Comparison of ENCODE assay signal across 9 mouse cellular contexts in genomic region chr15:25715218-25715995, GRCm38 (mm10).
DNase-seq lines count a peak whose midpoint lies in the region; ATAC-seq and TF ChIP-seq lines count a peak whose summit lies in the region.
"Had no signal": no experiment of that assay in that cellular context is flagged by ENCODE, and none has a peak within 500 bp of the region (broad histone marks: within the 10 kb centered on the region; RNA-seq: fewer than 3 reads in every experiment).

No protein-coding gene starts in this region.

- TF ChIP-seq CTCF in liver, adult 2 months (IDR thresholded peaks at IDR 0.05; ENCODE audit: low read depth, low read length) = no peak
- no peak for TF ChIP-seq CTCF in small intestine, adult 2 months (IDR thresholded peaks at IDR 0.05; ENCODE audit: extremely low read depth, insufficient read length, insufficient replicate concordance, low read depth, low read length)

- no peaks in the 10 kb centered on the region for H3K9me3 ChIP-seq in hindbrain, embryonic 13.5 days
- H3K9me3 ChIP-seq in liver, embryonic 11.5 days (ENCODE audit: control insufficient read depth, low read length) = no peaks in the 10 kb centered on the region
- H3K9me3 ChIP-seq in heart, embryonic 10.5 days = no peaks in the 10 kb centered on the region

- H3K27ac ChIP-seq in liver, adult 2 months (replicated peaks; ENCODE audit: insufficient read depth, low read depth, low read length) = peak overlapping the region; percentile 46
- H3K27ac ChIP-seq in hindbrain, embryonic 13.5 days = no peak overlapping the region
- no peak overlapping the region for H3K27ac ChIP-seq in liver, embryonic 11.5 days (ENCODE audit: low read depth, low read length)
- H3K27ac ChIP-seq in small intestine, adult 2 months (ENCODE audit: insufficient read depth, low read depth, low read length) = 0 out of 2 replicates have a peak overlapping the region, but pooled peaks have one; percentile 30
- H3K27ac ChIP-seq in heart, embryonic 10.5 days = no peak overlapping the region

- H3K4me3 ChIP-seq in liver, adult 2 months (ENCODE audit: insufficient read depth, low read depth, low read length) = no peak overlapping the region
- H3K4me3 ChIP-seq in hindbrain, embryonic 13.5 days = no peak overlapping the region
- H3K4me3 ChIP-seq in liver, embryonic 11.5 days (ENCODE audit: low read depth, low read length) = no peak overlapping the region
- H3K4me3 ChIP-seq in small intestine, adult 2 months (ENCODE audit: low read depth, low read length) = no peak overlapping the region
- no peak overlapping the region for H3K4me3 ChIP-seq in heart, embryonic 10.5 days

- 0 out of 2 replicates have a peak overlapping the region, but pooled peaks have one; percentile 21 for H3K4me2 ChIP-seq in hindbrain, embryonic 13.5 days
- H3K4me2 ChIP-seq in liver, embryonic 11.5 days = no peak overlapping the region

- H3K36me3 ChIP-seq in liver, adult 2 months (ENCODE audit: control insufficient read depth, insufficient read depth, low read length) = no peaks in the 10 kb centered on the region
- H3K36me3 ChIP-seq in hindbrain, embryonic 13.5 days = no peaks in the 10 kb centered on the region
- no peaks in the 10 kb centered on the region for H3K36me3 ChIP-seq in liver, embryonic 11.5 days (ENCODE audit: control insufficient read depth, insufficient read depth, low read length)
- peaks cover 5% of the 10 kb centered on the region for H3K36me3 ChIP-seq in small intestine, adult 2 months (ENCODE audit: control insufficient read depth, insufficient read depth, low read length)
- no peaks in the 10 kb centered on the region for H3K36me3 ChIP-seq in heart, embryonic 10.5 days

- H3K79me2 ChIP-seq in liver, adult 2 months (ENCODE audit: control insufficient read depth, insufficient read depth, low read length) = peaks cover 9% of the 10 kb centered on the region; the same call in 1 of the 2 replicates

- H3K9ac ChIP-seq in liver, adult 2 months (ENCODE audit: low read depth, low read length) = no peak overlapping the region
- no peak overlapping the region; the same call in 1 of the 2 replicates for H3K9ac ChIP-seq in hindbrain, embryonic 13.5 days
- H3K9ac ChIP-seq in liver, embryonic 11.5 days (ENCODE audit: low read depth, low read length) = no peak overlapping the region

- DNase-seq in liver, adult 2 months (ENCODE audit: extremely low read depth, low read depth, low spot score) = peak; percentile 84
- DNase-seq in liver = no peak
- DNase-seq in liver, embryonic 11.5 days (ENCODE audit: low spot score) = no peak
- DNase-seq in heart, embryonic 10.5 days (ENCODE audit: low spot score) = no peak
- DNase-seq in ovary, postnatal 14 days (ENCODE audit: low spot score) = no peak
- no peak for DNase-seq in urinary bladder, postnatal 4 days (ENCODE audit: low spot score in 2 of 2)
- DNase-seq: adrenal gland, postnatal 36 days had no signal

- peaks cover 22% of the 10 kb centered on the region for H3K4me1 ChIP-seq in liver, adult 2 months (ENCODE audit: control insufficient read depth, insufficient read depth, low read length)
- peaks cover 25% of the 10 kb centered on the region for H3K4me1 ChIP-seq in hindbrain, embryonic 13.5 days (replicated peaks)
- H3K4me1 ChIP-seq in liver, embryonic 11.5 days (replicated peaks; ENCODE audit: control insufficient read depth, insufficient read depth, low read length) = peaks cover 7% of the 10 kb centered on the region; the same call in 1 of the 2 replicates
- H3K4me1 ChIP-seq in small intestine, adult 2 months (ENCODE audit: control insufficient read depth, insufficient read depth, insufficient read length, low read length) = peaks cover 2% of the 10 kb centered on the region; the same call in 1 of the 2 replicates
- peaks cover 16% of the 10 kb centered on the region for H3K4me1 ChIP-seq in heart, embryonic 10.5 days

- peak; percentile 61 for ATAC-seq in hindbrain, embryonic 13.5 days (ENCODE audit: low FRiP score)
- ATAC-seq in liver, embryonic 11.5 days (replicated peaks; ENCODE audit: low FRiP score) = 0 out of 2 replicates have a peak, but pooled peaks have one; percentile 18

- no peak for TF ChIP-seq POLR2A in liver, adult 2 months (IDR thresholded peaks at IDR 0.05; ENCODE audit: extremely low read depth, insufficient read depth, low read length)
- no peak for TF ChIP-seq POLR2A in small intestine, adult 2 months (IDR thresholded peaks at IDR 0.05; ENCODE audit: low read depth, low read length)

- WGBS in liver, adult 2 months = 31% methylated on average over 10 of the region's 10 CpGs
- 50% methylated on average over 10 of the region's 10 CpGs for WGBS in hindbrain, embryonic 13.5 days
- WGBS in liver, embryonic 11.5 days = 75% methylated on average over 10 of the region's 10 CpGs
- WGBS in small intestine, adult 2 months = 60% methylated on average over 10 of the region's 10 CpGs
- WGBS in heart, embryonic 10.5 days = 64% methylated on average over 10 of the region's 10 CpGs

- H3K27me3 ChIP-seq in liver, adult 2 months (ENCODE audit: control insufficient read depth, insufficient read depth, low read length) = no peaks in the 10 kb centered on the region
- 0 out of 2 replicates have a peak, but pooled peaks cover 8% of the 10 kb centered on the region for H3K27me3 ChIP-seq in hindbrain, embryonic 13.5 days
- no peaks in the 10 kb centered on the region for H3K27me3 ChIP-seq in liver, embryonic 11.5 days (replicated peaks; ENCODE audit: control insufficient read depth, insufficient read depth, low read length)
- H3K27me3 ChIP-seq in small intestine, adult 2 months (ENCODE audit: control insufficient read depth, insufficient read depth, low read length) = no peaks in the 10 kb centered on the region
- peaks cover 5% of the 10 kb centered on the region; the same call in 1 of the 2 replicates for H3K27me3 ChIP-seq in heart, embryonic 10.5 days (ENCODE audit: insufficient read depth, poor library complexity, severe bottlenecking)

Comparison
In these comparisons a context has a peak if more than half of its experiments do, and no peak if none do; other contexts are left out.
1. H3K27ac ChIP-seq: peak in liver, adult 2 months (single experiment) and small intestine, adult 2 months (single experiment); none in hindbrain, embryonic 13.5 days (single experiment), liver, embryonic 11.5 days (single experiment) and heart, embryonic 10.5 days (single experiment).